Mouse (Mus musculus): Measurements from ENCODE around the gene Dlgap3.
A peak's percentile ranks its signal among the peaks of the same experiment; 100 is the strongest.

The Dlgap3 gene

GRCm38 (mm10) chr4:127174900-127175278, 5.9 kb downstream of the Dlgap3 start:
- no peak for DNase-seq

- DNase-seq, result no peak
Observed at GRCm38 (mm10) chr4:127177961-127178360, 9.0 kb downstream of the Dlgap3 start.

GRCm38 (mm10) chr4:127178671-127179070, 9.7 kb downstream of the Dlgap3 start:
- no peak for DNase-seq

- no peak for DNase-seq
Observed at GRCm38 (mm10) chr4:127179469-127180449, 10.8 kb downstream of the Dlgap3 start.

GRCm38 (mm10) chr4:127180450-127180840, 11.4 kb downstream of the Dlgap3 start:
- no peak for DNase-seq

- no peak for DNase-seq
Observed at GRCm38 (mm10) chr4:127181010-127181409, 12.0 kb downstream of the Dlgap3 start.

- no peak for DNase-seq
Observed at GRCm38 (mm10) chr4:127183867-127184266, 14.9 kb downstream of the Dlgap3 start.

GRCm38 (mm10) chr4:127190921-127191320, 21.9 kb downstream of the Dlgap3 start:
- DNase-seq, result no peak

- no peak for DNase-seq
Observed at GRCm38 (mm10) chr4:127192704-127193103, 23.7 kb downstream of the Dlgap3 start.

GRCm38 (mm10) chr4:127193378-127194155, 24.6 kb downstream of the Dlgap3 start:
- DNase-seq, result no peak

GRCm38 (mm10) chr4:127194477-127195269, 25.7 kb downstream of the Dlgap3 start:
- no peak for DNase-seq

- no peak for DNase-seq
Observed at GRCm38 (mm10) chr4:127198609-127199008, 29.6 kb downstream of the Dlgap3 start.

GRCm38 (mm10) chr4:127199406-127199805, 30.4 kb downstream of the Dlgap3 start:
- DNase-seq, result peak; percentile 7

- DNase-seq, result no peak
Observed at GRCm38 (mm10) chr4:127200164-127200722, 31.2 kb downstream of the Dlgap3 start.

GRCm38 (mm10) chr4:127200769-127201617, 32.0 kb downstream of the Dlgap3 start:
- DNase-seq, result no peak

- no peak for DNase-seq
Observed at GRCm38 (mm10) chr4:127203081-127203480, 34.1 kb downstream of the Dlgap3 start.

- no peak for DNase-seq
Observed at GRCm38 (mm10) chr4:127211318-127211717, 42.3 kb downstream of the Dlgap3 start.

GRCm38 (mm10) chr4:127214510-127214909, 45.5 kb downstream of the Dlgap3 start:
- no peak for DNase-seq

- DNase-seq, result no peak
Observed at GRCm38 (mm10) chr4:127215103-127215502, 46.1 kb downstream of the Dlgap3 start.

GRCm38 (mm10) chr4:127215799-127216198, 46.8 kb downstream of the Dlgap3 start:
- no peak for DNase-seq

GRCm38 (mm10) chr4:127216251-127216651, 47.2 kb downstream of the Dlgap3 start:
- no peak for DNase-seq

GRCm38 (mm10) chr4:127217048-127217447, 48.0 kb downstream of the Dlgap3 start:
- no peak for DNase-seq

Measured in thymus, postnatal 25 days (tissue).